Mouse (Mus musculus) E14TG2a.4 (cell line): Measurements from ENCODE around the gene Slc35a5.

Experiments used
- CTCF ChIP-seq: conservative IDR thresholded peaks from 2 replicates; pipeline ENCODE4 v1.5.1; 2014; ENCODE audit warnings: low read length
- NANOG ChIP-seq: IDR thresholded peaks from 2 replicates; pipeline ENCODE4 v1.6.1; 2014; ENCODE audit warnings: borderline replicate concordance, low read length, mixed read lengths
- POU5F1 ChIP-seq: IDR thresholded peaks from 2 replicates; pipeline ENCODE4 v1.6.1; 2014; ENCODE audit warnings: low read length, borderline replicate concordance

- TF ChIP-seq CTCF (no peak), NANOG (no peak), POU5F1 (no peak)
These were observed 50.2 kb downstream of the Slc35a5 start for GRCm38 (mm10) chr16:45108203-45108878.
